Mouse (Mus musculus) layer of hippocampus, adult 18-20 months (tissue): ENCODE results near the gene Pex19. TPM values are rescaled to one million over a fixed set of nuclear protein-coding genes. Genes with fewer than 3 reads are reported as not detected.
A peak's percentile ranks its signal among the peaks of the same experiment; 100 is the strongest.

Experiments
- DNase-seq, 2 experiments: peaks; one replicate each; pipeline ENCODE4 v3.0.0; 2022; ENCODE audit warnings: low spot score in 2 of 2
- total RNA-seq, 2 experiments: library from RNA; stranded (reverse); gene quantifications; 2 replicates each; pipeline ENCODE4 v1.2.3; 2021

Gene Pex19
- total RNA-seq, 2 experiments from 2014 or later = 84.4 to 84.5 TPM

DNA sequence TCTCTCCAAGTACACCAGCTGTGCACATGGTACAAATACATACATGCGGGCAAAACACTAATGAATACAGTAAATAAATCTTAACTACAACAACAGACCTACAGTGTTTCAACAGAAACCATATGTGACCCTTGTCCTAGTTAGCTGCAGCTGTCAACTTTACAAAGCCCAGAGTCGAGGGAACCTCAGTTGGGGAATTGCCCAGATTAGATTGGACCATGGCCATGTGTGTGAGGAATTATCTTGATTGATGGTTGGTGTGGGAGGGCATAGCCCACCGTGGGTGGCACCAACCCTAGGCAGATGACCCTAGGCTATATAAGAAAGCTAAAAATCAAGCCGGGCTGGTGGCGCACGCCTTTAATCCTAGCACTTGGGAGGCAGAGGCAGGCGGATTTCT lies 5.8 kb downstream of the Pex19 start:
- DNase-seq = no peak

DNA sequence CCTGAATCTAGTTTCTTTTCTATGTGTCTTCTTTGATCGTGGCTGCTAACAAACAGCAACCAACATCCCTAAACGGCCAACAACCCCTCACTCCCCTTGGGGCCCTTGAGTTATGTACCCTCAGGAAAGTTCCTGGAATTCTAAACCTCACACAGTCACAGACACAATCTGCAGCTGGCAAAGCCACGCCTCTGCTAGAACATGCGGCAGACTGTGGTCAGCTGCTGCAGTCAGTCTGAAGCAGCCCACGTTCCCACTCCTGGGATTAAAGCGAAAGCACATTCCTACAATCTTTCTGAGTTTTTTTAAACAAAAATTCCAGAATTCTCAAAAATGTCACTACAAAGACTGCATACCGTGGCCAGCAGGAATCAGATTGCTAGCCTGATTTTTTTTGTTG lies 7.0 kb downstream of the Pex19 start:
- DNase-seq = no peak

DNA sequence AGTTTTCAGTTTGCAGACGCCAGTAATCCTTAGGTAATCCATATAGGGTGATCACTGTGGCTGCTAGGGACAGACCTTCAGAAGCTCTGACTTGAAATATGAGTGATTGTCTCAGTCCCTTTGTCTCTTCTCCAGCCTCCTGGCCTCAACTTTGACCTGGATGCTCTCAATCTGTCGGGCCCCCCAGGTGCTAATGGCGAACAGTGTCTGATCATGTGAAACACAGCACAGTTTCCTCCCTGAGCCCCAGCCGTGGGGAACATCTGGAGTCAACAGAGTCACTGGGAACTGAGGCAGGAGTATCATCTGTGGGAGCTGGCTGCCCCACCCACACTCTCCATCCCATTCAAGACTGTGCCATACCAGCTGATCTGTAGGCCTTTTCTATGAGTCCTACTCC lies 7.5 kb downstream of the Pex19 start:
- no peak for DNase-seq

DNA sequence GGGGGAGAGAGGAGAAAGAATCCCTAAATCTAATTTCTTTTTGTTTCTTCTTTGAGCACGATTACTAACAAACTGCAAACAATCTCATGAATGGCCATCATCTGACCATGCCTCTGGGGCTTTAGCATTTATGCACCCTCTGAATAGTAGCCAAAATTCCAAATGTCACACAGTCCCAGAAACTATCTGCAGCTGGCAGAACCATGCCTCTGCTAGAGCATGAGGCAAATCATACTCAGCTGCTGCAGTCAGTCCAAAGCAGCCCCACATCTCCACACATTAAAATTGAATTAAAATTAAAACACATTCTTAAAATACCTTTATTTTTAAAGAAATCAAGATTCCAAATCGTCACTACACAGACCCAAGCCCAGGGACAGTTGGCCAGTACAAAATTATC lies 13.6 kb downstream of the Pex19 start:
- DNase-seq = no peak

DNA sequence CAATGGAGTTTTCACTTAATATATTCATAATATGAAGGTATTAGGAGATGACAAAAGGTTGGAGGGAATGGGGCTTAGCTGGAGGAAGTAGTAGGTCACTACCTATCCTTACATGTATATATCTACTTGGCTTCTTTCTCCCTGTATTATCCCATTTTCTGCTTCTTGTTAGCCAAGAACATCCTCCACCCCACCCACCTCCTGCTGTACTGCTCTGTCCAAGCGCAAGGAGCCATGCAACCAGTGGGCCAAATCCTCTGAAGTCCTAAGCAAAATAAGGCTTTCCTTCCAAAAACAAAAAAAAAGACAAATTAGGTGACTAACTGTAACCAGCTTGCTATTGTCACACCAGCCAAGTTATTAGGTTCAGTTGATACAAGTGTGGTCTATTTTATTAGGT lies 14.3 kb downstream of the Pex19 start:
- DNase-seq = no peak

DNA sequence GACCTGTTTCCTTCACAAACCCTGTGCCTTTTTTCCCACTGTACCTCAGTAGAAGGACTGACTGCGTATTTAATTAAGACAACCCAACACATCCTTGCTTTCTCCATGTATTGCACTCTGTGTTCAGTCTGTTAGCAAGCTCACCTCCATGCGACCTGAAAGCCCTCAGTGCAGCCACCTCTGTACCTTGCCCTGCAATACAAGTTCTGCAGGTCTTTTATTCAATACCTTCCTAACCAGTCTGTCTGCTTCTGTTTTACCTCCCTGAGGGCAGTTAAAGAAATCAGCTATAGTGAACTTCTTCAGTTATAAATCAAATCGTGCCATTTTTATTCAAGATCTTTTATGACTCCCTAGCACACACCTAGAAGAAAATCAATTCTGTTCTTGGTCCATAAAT lies 15.0 kb downstream of the Pex19 start:
- DNase-seq = no peak

DNA sequence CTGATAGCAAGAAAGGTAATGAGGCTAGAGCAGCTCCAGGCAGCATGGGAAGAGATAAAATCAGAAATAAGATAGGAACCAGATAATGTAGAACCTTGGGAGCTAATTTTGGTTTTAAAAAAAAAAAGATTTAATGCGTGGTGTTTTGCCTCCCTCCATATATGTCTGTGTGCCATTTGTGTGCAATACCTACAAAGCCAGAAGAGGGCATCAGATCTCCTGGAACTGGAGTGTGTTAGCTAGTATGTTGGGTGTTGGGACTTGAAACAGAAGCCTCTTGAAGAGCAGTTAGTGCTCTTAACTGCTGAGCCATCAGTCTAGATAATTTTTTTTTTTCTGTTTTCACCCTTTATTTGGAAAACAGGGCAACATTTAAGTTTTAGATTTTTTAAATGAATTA lies 17.0 kb downstream of the Pex19 start:
- peak; percentile 51 to 83 for DNase-seq

DNA sequence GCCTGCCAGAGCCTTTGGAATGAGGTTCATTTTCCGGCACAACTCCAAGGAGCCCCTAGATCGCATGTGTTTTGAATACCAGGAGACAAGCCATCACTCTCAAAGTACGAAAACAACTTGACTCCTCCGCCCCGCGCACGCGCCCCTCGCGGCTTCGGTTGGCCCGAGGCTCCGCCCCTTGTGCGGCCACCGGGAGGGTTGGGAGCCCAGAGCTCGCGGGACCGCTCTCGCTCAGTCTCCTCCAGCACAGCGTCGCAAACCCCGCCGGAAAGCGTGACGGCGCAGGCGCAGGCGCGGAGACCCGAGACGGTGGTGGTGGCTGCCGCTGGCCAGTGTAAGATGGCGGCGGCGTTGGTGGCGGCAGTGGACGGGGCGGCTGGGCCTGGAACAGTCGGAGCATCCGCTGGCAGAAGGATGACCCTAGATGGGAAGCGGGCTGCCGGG lies 21.3 kb downstream of the Pex19 start, which contains the start of gene Dcaf8:
Dcaf8 (plus strand) TSS at position 250 of the 444 bp plus-strand sequence.
- peak; percentile 94 to 96 for DNase-seq

DNA sequence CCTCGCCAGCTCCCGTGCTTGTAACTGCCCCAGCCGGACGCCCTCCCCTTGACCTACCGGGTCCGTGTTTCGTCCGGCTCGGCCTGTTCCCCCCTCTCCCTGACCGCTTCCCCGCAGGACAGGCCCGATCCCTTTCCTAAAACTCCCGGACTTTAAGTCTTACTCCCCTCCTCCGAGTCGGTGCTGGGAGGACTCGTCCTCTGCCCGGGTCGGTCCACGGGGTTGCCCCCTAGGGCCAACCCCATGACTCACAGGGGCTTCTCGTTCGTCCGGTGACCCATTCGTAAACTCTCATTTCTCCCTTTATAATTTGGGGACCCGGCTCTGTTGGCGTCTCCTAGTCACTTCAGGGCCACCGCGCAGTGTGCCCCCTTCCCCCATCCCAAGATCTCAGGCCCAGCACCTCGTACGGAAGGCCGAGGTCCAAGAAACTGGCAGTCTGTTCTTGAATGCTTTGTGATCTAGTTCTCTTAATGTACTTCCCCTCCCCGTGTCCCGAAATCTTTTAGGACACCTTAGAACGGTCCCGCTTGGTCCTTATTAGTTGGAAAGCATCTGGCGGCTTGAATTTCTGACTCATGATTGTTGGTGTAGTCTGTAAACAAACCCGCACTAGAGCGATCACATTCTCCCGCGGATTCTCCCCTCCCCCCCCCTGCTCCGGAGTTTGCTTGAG lies 21.9 kb downstream of the Pex19 start:
- DNase-seq = peak in 1 of 2 experiments; percentile 47

DNA sequence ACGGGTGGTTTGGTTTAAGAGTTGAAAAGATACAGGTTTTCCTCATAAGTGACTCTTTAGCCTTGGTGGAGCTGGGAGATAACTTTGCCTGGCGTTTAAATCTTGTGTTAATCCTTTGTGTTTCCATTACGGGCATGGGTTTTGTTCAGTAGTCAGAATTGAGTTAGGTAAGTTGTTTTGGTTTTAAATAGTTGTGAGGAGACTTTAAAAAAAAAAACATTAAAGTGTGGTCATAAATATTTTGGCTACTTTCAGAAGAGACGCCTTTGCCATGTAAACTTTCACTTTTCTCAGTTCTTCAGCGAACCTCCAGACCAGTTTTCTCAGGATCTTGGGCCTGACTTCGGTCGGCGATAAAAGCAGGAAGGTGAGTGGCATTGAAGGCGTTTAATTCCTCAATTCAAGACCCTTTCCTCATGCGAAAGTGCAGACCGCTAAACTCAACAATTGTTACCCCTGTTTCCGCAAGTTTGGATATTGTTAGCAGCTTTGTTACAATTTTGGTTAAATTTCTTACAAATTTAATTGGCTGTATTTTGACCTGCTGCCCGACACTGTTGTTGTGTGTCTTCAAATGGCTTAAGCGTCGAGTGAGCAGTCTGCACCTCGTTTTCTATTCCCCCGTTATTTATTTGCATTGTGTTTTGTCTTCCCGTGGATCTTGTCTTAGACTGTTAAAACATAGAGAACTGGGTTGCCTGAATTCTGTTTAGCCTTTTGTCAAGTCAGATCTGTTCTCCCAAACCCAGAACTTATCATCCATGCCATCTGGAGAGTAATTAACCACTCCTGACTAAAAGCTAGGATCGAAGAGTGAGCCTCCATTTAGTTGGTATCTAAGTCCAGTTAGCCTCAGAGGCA lies 22.6 kb downstream of the Pex19 start:
- no peak for DNase-seq

DNA sequence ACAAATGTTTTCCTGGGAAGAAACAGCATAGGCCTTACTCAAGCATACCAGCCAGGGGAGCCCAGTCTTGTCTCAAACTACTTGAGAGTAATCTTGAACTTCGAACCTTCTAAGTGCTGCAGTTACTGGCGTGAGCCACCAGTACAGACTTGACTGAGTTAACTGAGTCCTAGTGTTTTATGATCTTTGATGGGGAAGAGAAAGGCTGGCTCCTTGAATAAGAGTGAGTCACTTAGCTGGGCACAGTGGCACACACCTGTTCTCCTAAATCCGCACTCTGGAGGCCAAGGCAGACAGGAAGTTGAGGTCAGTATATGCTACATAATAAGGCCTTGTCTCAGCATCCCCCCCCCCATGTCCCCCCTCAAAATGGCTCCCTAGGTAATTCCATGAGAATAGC lies 28.0 kb downstream of the Pex19 start:
- no peak for DNase-seq

DNA sequence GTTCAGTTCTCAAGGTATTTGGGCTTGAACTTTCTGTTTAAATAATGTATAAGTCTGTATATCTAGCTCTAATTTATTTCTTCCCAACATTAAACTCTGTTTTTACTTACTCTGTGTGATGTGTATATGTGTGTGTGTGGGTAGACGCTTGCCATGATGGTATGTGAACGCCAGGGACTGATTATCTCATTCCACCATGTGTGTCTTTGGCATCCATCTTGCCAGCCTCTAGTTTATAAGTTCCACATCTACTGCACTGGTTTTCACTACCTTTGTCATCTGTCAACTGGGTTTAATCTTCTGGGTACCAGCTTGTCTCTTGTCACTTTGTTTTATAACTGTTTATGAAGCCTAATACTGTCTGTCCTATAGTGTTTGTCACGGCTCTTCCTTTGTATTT lies 29.0 kb downstream of the Pex19 start:
- no peak for DNase-seq

DNA sequence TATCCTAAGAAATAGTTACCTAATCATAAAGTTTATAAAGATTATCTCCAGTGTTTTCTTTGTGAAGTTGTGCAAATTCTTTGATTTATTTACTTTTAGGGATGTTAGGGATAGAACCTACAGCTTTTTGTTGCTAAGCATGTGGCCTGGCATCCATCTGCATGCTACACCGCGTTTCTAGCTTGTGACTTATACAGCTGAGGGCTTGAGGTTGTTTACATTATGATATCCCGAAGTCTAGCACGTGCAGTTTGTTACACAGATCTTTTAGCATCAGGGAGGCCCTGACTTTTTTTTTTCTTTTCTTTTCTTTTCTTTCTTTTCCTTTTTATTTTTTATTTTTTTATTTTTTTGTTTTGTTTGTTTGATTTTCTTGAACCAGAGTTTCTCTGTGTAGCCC lies 33.4 kb downstream of the Pex19 start:
- DNase-seq = no peak

DNA sequence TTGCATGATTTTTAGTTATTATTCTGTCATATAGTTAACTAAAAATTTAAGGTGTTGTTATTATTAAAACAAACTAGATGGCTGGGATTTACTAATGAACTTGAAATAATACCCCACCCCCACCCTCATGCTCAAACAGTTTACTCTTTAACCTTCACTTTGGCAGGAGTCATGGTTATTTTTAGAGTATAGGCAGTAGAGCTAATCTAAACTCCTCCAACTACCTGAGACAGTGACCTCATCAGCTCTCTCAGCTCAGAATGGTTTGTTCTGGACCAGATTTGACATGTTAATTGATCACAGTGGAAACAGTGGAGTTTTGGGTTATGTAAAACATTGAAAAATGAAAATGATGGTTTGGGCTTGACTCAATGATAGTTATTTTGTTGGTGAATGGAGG lies 34.0 kb downstream of the Pex19 start:
- no peak for DNase-seq

DNA sequence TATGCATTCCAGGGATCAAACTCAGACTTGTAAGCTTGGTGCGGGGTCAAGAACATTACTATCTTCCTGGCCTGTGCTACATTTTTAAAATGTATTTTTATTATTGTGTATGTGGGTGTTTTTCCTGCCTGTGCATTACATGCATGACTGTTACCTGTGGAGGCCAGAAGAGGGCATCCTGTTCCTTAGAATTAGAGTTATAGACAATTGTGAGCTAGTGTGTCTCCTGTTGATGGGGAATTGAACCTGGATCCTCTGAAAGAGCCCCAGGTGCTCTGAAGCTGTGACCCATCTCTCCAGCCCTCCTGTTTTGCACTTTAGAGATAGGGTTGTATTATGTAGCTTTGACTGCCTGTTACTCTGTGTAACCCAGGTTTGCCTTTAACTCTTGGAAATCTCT lies 35.5 kb downstream of the Pex19 start:
- peak in 1 of 2 experiments; percentile 72 for DNase-seq

DNA sequence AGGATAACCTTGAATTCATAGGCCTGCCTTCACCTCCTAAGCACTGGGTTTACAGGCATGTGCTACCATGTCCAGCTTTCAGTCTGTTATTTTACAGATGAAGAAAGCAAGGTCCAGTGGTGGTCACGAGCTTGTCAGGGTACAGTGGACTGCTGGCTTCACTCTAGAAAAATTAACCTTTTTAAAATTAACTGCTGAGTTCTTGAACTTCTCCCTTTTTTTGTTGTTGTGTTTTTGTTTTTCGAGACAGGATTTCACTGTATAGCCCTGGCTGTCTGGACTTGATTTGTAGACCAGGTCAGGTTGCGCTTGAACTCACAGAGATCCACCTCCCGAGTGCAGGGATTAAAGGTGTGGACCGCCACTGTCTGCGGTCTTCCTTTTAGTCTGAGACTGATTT lies 36.4 kb downstream of the Pex19 start:
- no peak for DNase-seq

DNA sequence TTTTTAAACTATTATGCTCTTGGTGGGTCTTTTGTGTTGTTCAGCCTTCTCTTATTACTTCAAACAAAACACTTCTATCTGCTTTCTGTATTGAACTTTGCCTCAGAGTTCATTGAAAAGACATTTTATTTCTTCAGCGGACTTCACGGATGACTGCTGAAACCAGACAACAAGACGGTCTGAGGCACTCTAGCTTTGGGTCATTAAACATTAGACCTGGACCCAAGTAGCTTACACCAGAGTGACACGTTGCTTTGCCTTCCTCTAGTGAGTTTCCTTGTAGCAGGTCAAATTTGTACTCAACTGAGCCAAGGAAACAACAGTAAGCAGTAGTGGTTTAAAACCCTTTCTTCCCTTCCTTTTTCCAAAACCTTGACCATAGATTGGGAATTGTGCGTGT lies 41.4 kb downstream of the Pex19 start:
- DNase-seq = no peak

DNA sequence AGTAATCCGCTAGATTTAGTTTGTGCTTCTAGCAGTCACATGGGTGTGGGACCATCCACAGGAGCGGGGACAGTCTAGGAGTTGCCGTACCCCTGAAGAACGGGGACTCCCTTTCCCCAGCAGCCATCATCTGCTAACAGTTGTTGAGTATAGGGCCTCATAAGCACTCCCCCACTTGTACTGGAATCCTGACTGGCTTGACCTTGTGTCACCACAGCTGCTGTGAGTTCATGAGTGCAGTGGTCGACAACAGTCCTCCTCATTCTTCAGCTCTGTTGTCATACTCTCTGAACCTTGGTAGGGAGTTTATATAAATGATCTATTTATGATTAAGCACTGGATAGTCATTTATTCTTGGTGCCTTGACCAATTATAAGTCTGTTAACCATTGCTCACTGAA lies 43.3 kb downstream of the Pex19 start:
- no peak for DNase-seq

DNA sequence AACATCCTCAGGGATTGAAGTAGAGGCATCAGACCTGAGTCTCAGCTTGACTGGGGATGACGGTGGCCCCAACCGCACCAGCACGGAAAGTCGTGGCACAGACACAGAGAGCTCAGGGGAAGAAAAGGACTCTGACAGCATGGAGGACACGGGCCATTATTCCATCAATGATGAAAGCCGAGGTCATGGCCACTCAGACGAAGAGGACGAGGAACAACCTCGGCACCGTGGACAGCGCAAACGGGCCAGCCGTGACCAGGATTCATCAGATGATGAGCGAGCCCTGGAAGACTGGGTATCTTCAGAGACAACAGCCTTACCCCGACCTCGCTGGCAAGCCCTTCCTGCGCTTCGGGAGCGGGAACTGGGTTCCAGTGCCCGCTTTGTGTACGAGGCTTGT lies 45.8 kb downstream of the Pex19 start:
- no peak for DNase-seq

DNA sequence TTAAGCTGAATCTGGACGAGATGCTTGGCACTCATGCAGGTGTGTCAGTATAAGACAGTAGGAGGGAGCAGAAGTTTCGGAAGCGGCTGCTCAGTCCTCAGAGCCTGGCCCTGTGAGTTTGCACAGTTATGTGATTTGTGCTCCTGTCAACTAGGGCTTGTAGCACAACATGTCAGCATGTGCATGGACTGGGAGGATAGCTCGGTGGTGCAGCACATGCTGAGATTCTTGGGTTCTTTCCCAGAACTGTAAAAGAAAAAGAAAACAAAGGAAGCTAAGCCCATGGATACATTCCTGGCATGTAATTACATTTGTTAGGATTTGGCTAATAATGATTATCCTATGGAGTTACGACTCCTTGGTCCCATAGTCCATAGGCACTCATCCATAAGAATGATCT lies 46.6 kb downstream of the Pex19 start:
- no peak for DNase-seq

DNA sequence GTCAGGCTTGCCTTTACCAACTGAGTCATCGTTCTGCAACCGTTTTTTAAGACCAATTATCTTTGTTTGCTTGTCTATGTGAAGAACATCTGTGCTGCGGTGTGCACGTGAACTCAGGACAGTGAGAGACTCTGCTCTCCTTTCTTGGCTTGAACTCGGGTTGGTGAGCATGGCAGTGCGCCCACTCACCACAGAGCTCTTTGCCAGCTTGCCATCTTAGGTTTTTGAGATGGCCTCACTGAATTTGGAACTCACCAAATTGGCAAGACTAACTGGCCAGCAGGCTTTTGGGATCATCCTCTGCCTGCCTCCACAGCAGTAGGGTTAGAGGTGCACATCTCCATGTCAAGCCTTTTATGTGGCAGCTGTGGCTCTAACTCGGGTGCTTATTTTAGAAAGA lies 51.2 kb downstream of the Pex19 start:
- no peak for DNase-seq

DNA sequence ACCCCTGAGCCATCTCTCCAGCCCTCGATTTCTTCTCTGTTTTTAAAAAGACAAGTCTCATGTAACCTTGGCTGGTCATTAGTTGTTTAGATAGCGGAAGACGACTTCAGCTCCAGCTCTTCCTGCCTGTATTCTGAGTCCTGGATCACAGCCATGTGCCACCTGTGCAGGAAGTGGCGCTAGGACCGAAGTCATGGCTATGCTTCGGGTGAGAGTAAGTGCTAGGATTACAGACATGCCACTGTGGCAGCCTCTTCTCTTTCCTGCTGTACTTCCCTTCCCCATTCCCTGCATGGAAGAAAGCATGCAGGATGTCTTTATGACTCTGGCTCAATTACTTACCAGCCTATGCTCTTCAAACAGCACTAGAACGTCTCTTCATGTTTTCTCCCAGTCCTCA lies 52.5 kb downstream of the Pex19 start:
- DNase-seq = no peak

DNA sequence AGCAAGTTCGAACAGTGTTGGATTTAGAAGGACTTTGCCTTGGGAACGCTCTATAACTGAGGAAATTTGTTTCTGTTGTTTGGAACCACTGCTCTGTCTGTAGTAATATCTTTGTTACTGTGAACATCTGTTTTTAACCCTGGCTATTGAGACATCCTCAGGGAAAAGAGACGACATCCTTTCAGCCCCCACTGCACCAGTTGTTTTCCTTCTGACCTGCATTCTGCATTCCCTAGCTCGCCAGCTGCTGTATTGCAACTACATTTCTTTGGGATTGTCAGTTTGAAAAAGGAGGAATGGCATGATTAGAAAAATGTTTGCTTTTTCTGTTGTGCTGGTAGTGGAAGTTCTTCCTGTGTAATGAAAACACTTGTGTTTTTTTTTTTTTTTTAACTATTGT lies 54.3 kb downstream of the Pex19 start:
- no peak for DNase-seq
